Mouse (Mus musculus): Measurements from ENCODE around the gene Dennd1b.

Gene Dennd1b

GRCm38 (mm10) chr1:138963868-138964458 is 728 bp downstream of the Dennd1b start:
- DNase-seq, result peak in 1 of 2 experiments; percentile 80

- DNase-seq, result no peak
Measured at GRCm38 (mm10) chr1:138965069-138965468, 1.8 kb downstream of the Dennd1b start.

GRCm38 (mm10) chr1:138965511-138965910 is 2.3 kb downstream of the Dennd1b start:
- DNase-seq, result no peak

GRCm38 (mm10) chr1:138967450-138967849 is 4.2 kb downstream of the Dennd1b start:
- no peak for DNase-seq

- no peak for DNase-seq
Measured at GRCm38 (mm10) chr1:138970053-138970452, 6.8 kb downstream of the Dennd1b start.

- DNase-seq, result no peak
Measured at GRCm38 (mm10) chr1:138973541-138974224, 10.4 kb downstream of the Dennd1b start.

GRCm38 (mm10) chr1:138974836-138975235 is 11.6 kb downstream of the Dennd1b start:
- DNase-seq, result no peak

- DNase-seq, result no peak
Measured at GRCm38 (mm10) chr1:138975945-138976344, 12.7 kb downstream of the Dennd1b start.

- no peak for DNase-seq
Measured at GRCm38 (mm10) chr1:138982203-138982602, 19.0 kb downstream of the Dennd1b start.

- DNase-seq, result no peak
Measured at GRCm38 (mm10) chr1:138982611-138983010, 19.4 kb downstream of the Dennd1b start.

GRCm38 (mm10) chr1:138983064-138983463 is 19.8 kb downstream of the Dennd1b start:
- DNase-seq, result no peak

- DNase-seq, result peak in 1 of 2 experiments; percentile 35
Measured at GRCm38 (mm10) chr1:138983465-138983864, 20.2 kb downstream of the Dennd1b start.

GRCm38 (mm10) chr1:138984161-138984560 is 20.9 kb downstream of the Dennd1b start:
- no peak for DNase-seq

GRCm38 (mm10) chr1:138992384-138993138 is 29.3 kb downstream of the Dennd1b start:
- no peak for DNase-seq

GRCm38 (mm10) chr1:138995621-138996380 is 32.6 kb downstream of the Dennd1b start:
- DNase-seq, result no peak

- no peak for DNase-seq
Measured at GRCm38 (mm10) chr1:138996663-138997062, 33.4 kb downstream of the Dennd1b start.

- DNase-seq, result no peak
Measured at GRCm38 (mm10) chr1:139000675-139001379, 37.6 kb downstream of the Dennd1b start.

- no peak for DNase-seq
Measured at GRCm38 (mm10) chr1:139003503-139003902, 40.3 kb downstream of the Dennd1b start.

- no peak for DNase-seq
Measured at GRCm38 (mm10) chr1:139006000-139006399, 42.8 kb downstream of the Dennd1b start.

- no peak for DNase-seq
Measured at GRCm38 (mm10) chr1:139007475-139007874, 44.2 kb downstream of the Dennd1b start.

GRCm38 (mm10) chr1:139015118-139015788 is 52.0 kb downstream of the Dennd1b start:
- DNase-seq, result no peak

GRCm38 (mm10) chr1:139021298-139021697 is 58.1 kb downstream of the Dennd1b start:
- DNase-seq, result no peak

Data from cerebellum, postnatal 25 days (tissue).